Mouse (Mus musculus) small intestine, adult 10 weeks (tissue): Measurements from ENCODE around the gene Akain1. TPM values are rescaled to one million over a fixed set of nuclear protein-coding genes. Genes with fewer than 3 reads are reported as not detected.

ENCODE experiments used
- polyA plus RNA-seq: library from polyadenylated mRNA; stranded (reverse); fragments of 350-450 nt; fragmentation: Illumina TruSeq; extraction: RNeasy Lipid Tissue Mini Kit (QIAGEN cat#74804); gene quantifications from one replicate; pipeline ENCODE4 v1.2.3, GENCODE M21; 2014; ENCODE audit warnings: low replicate concordance

Akain1 gene
- not detected for polyA plus RNA-seq

GRCm38 (mm10) chr17:69438990-69439491 is at the start of gene Akain1:
Gene Akain1, plus strand, starts transcription at chr17:69439326.

Other genes with a start within 250 kb of the Akain1 start
- 14.8 TPM for gene Zbtb14, start 56.3 kb upstream of the Akain1 start, polyA plus RNA-seq